Mouse (Mus musculus): ENCODE data around the gene Slc5a5.

- TF ChIP-seq GATA1 (IDR thresholded peaks at IDR 0.05; ENCODE audit: borderline replicate concordance, low read length) (no peak), FLI1 (IDR thresholded peaks at IDR 0.05; ENCODE audit: low read length) (no peak)
These were observed 6.2 kb upstream of the Slc5a5 start for GRCm38 (mm10) chr8:70898661-70899198.
